Mouse (Mus musculus): ENCODE data around the gene Treh. TPM values are rescaled to one million over a fixed set of nuclear protein-coding genes. Genes with fewer than 3 reads are reported as not detected.

The Treh gene
- total and polyA plus RNA-seq, 3 experiments, result not detected

- Histone ChIP-seq H3K4me1 (ENCODE audit: insufficient read depth, low read depth, low read length) (peaks cover 6% of the 10 kb centered on the region), H3K36me3 (replicated peaks) (no peaks in the 10 kb centered on the region), H3K4me3 (ENCODE audit: low read depth, low read length) (no peak overlapping the region), H3K27me3 (ENCODE audit: insufficient read depth, low read length) (peaks cover 52% of the 10 kb centered on the region), H3K9me3 (replicated peaks) (no peaks in the 10 kb centered on the region)
- DNase-seq (ENCODE audit: low spot score) (no peak), ATAC-seq (ENCODE audit: extremely low read depth, insufficient number of reproducible peaks, low FRiP score, poor library complexity, severe bottlenecking) (no peak)
- no peak for TF ChIP-seq GATA1 (IDR thresholded peaks at IDR 0.05; ENCODE audit: borderline replicate concordance, low read length)
- no peak for TF ChIP-seq TAL1 (conservative IDR thresholded peaks at IDR 0.05; ENCODE audit: low read depth, low read length)
- no peak for TF ChIP-seq CTCF (IDR thresholded peaks at IDR 0.05; ENCODE audit: low read depth, low read length)
Observed at GRCm38 (mm10) chr9:44646366-44646765, 26.7 kb upstream of the Treh start.

GRCm38 (mm10) chr9:44647026-44647425, 26.0 kb upstream of the Treh start:
- Histone ChIP-seq H3K36me3 (replicated peaks) (no peaks in the 10 kb centered on the region), H3K4me3 (ENCODE audit: low read depth, low read length) (no peak overlapping the region), H3K27me3 (ENCODE audit: insufficient read depth, low read length) (peaks cover 58% of the 10 kb centered on the region), H3K9me3 (replicated peaks) (no peaks in the 10 kb centered on the region), H3K4me1 (ENCODE audit: insufficient read depth, low read depth, low read length) (peaks cover 6% of the 10 kb centered on the region)
- DNase-seq (ENCODE audit: low spot score), result no peak
- TF ChIP-seq GATA2 (IDR thresholded peaks at IDR 0.05; ENCODE audit: borderline replicate concordance, low read depth, low read length), result no peak
- TF ChIP-seq CTCF (IDR thresholded peaks at IDR 0.05; ENCODE audit: low read depth, low read length), result no peak
- no peak for TF ChIP-seq TAL1 (conservative IDR thresholded peaks at IDR 0.05; ENCODE audit: low read depth, low read length)
- TF ChIP-seq POLR2AphosphoS5 (IDR thresholded peaks at IDR 0.05; ENCODE audit: insufficient replicate concordance, low read depth, low read length), result no peak
- TF ChIP-seq GATA1 (IDR thresholded peaks at IDR 0.05; ENCODE audit: borderline replicate concordance, low read length), result no peak
- ATAC-seq (ENCODE audit: extremely low read depth, insufficient number of reproducible peaks, low FRiP score, poor library complexity, severe bottlenecking), result no peak

GRCm38 (mm10) chr9:44647656-44648055, 25.4 kb upstream of the Treh start:
- TF ChIP-seq POLR2AphosphoS5 (IDR thresholded peaks at IDR 0.05; ENCODE audit: insufficient replicate concordance, low read depth, low read length) (no peak), CTCF (IDR thresholded peaks at IDR 0.05; ENCODE audit: low read depth, low read length) (no peak), GATA2 (IDR thresholded peaks at IDR 0.05; ENCODE audit: borderline replicate concordance, low read depth, low read length) (no peak), GATA1 (IDR thresholded peaks at IDR 0.05; ENCODE audit: borderline replicate concordance, low read length) (no peak), TAL1 (conservative IDR thresholded peaks at IDR 0.05; ENCODE audit: low read depth, low read length) (no peak)
- peaks cover 63% of the 10 kb centered on the region for H3K27me3 ChIP-seq (ENCODE audit: insufficient read depth, low read length)
- no peaks in the 10 kb centered on the region for H3K9me3 ChIP-seq (replicated peaks)
- no peak for ATAC-seq (ENCODE audit: extremely low read depth, insufficient number of reproducible peaks, low FRiP score, poor library complexity, severe bottlenecking)
- no peak overlapping the region for H3K4me3 ChIP-seq (ENCODE audit: low read depth, low read length)
- H3K4me1 ChIP-seq (ENCODE audit: insufficient read depth, low read depth, low read length), result peaks cover 6% of the 10 kb centered on the region
- H3K36me3 ChIP-seq (replicated peaks), result no peaks in the 10 kb centered on the region
- no peak for DNase-seq (ENCODE audit: low spot score)

- H3K9me3 ChIP-seq (replicated peaks), result no peaks in the 10 kb centered on the region
- TF ChIP-seq GATA1 (IDR thresholded peaks at IDR 0.05; ENCODE audit: borderline replicate concordance, low read length), result no peak
- no peak for TF ChIP-seq TAL1 (conservative IDR thresholded peaks at IDR 0.05; ENCODE audit: low read depth, low read length)
- TF ChIP-seq CTCF (IDR thresholded peaks at IDR 0.05; ENCODE audit: low read depth, low read length), result no peak
- TF ChIP-seq POLR2AphosphoS5 (IDR thresholded peaks at IDR 0.05; ENCODE audit: insufficient replicate concordance, low read depth, low read length), result no peak
- TF ChIP-seq GATA2 (IDR thresholded peaks at IDR 0.05; ENCODE audit: borderline replicate concordance, low read depth, low read length), result no peak
- ATAC-seq (ENCODE audit: extremely low read depth, insufficient number of reproducible peaks, low FRiP score, poor library complexity, severe bottlenecking), result no peak
- no peak overlapping the region for H3K4me3 ChIP-seq (ENCODE audit: low read depth, low read length)
- peaks cover 69% of the 10 kb centered on the region for H3K27me3 ChIP-seq (ENCODE audit: insufficient read depth, low read length)
- no peak for DNase-seq (ENCODE audit: low spot score)
- H3K4me1 ChIP-seq (ENCODE audit: insufficient read depth, low read depth, low read length), result peaks cover 6% of the 10 kb centered on the region
- no peaks in the 10 kb centered on the region for H3K36me3 ChIP-seq (replicated peaks)
Observed at GRCm38 (mm10) chr9:44648881-44649281, 24.2 kb upstream of the Treh start.

- peaks cover 6% of the 10 kb centered on the region for H3K4me1 ChIP-seq (ENCODE audit: insufficient read depth, low read depth, low read length)
- no peak for ATAC-seq (ENCODE audit: extremely low read depth, insufficient number of reproducible peaks, low FRiP score, poor library complexity, severe bottlenecking)
- TF ChIP-seq TAL1 (conservative IDR thresholded peaks at IDR 0.05; ENCODE audit: low read depth, low read length), result no peak
- TF ChIP-seq GATA1 (IDR thresholded peaks at IDR 0.05; ENCODE audit: borderline replicate concordance, low read length), result no peak
- TF ChIP-seq CTCF (IDR thresholded peaks at IDR 0.05; ENCODE audit: low read depth, low read length), result no peak
- TF ChIP-seq GATA2 (IDR thresholded peaks at IDR 0.05; ENCODE audit: borderline replicate concordance, low read depth, low read length), result no peak
- TF ChIP-seq POLR2AphosphoS5 (IDR thresholded peaks at IDR 0.05; ENCODE audit: insufficient replicate concordance, low read depth, low read length), result no peak
- H3K9me3 ChIP-seq (replicated peaks), result no peaks in the 10 kb centered on the region; the same call in 1 of the 2 replicates
- H3K36me3 ChIP-seq (replicated peaks), result no peaks in the 10 kb centered on the region
- DNase-seq (ENCODE audit: low spot score), result no peak
- H3K27me3 ChIP-seq (ENCODE audit: insufficient read depth, low read length), result peaks cover 46% of the 10 kb centered on the region
- H3K4me3 ChIP-seq (ENCODE audit: low read depth, low read length), result no peak overlapping the region
Observed at GRCm38 (mm10) chr9:44652027-44652426, 21.0 kb upstream of the Treh start.

- no peak for ATAC-seq (ENCODE audit: extremely low read depth, insufficient number of reproducible peaks, low FRiP score, poor library complexity, severe bottlenecking)
- DNase-seq (ENCODE audit: low spot score), result no peak
Observed at GRCm38 (mm10) chr9:44653896-44654295, 19.1 kb upstream of the Treh start.

More at GRCm38 (mm10) chr9:44653896-44654295, 19.1 kb upstream of the Treh start:
- H3K9me3 ChIP-seq (replicated peaks), result no peaks in the 10 kb centered on the region; the same call in 1 of the 2 replicates
- H3K4me1 ChIP-seq (ENCODE audit: insufficient read depth, low read depth, low read length), result peaks cover 3% of the 10 kb centered on the region
- H3K4me3 ChIP-seq (ENCODE audit: low read depth, low read length), result no peak overlapping the region
- no peak for TF ChIP-seq GATA1 (IDR thresholded peaks at IDR 0.05; ENCODE audit: borderline replicate concordance, low read length)
- TF ChIP-seq GATA2 (IDR thresholded peaks at IDR 0.05; ENCODE audit: borderline replicate concordance, low read depth, low read length), result no peak
- no peak for TF ChIP-seq CTCF (IDR thresholded peaks at IDR 0.05; ENCODE audit: low read depth, low read length)
- no peak for TF ChIP-seq TAL1 (conservative IDR thresholded peaks at IDR 0.05; ENCODE audit: low read depth, low read length)
- no peak for TF ChIP-seq POLR2AphosphoS5 (IDR thresholded peaks at IDR 0.05; ENCODE audit: insufficient replicate concordance, low read depth, low read length)
- no peaks in the 10 kb centered on the region for H3K36me3 ChIP-seq (replicated peaks)
- peaks cover 41% of the 10 kb centered on the region for H3K27me3 ChIP-seq (ENCODE audit: insufficient read depth, low read length)

Measured in G1E (cell line).